Mouse (Mus musculus) E14TG2a.4 (cell line): ENCODE measurements around the gene Serpinb13.

Experiments
- CTCF ChIP-seq: conservative IDR thresholded peaks from 2 replicates; pipeline ENCODE4 v1.5.1; 2014; ENCODE audit warnings: low read length
- NANOG ChIP-seq: IDR thresholded peaks from 2 replicates; pipeline ENCODE4 v1.6.1; 2014; ENCODE audit warnings: borderline replicate concordance, low read length, mixed read lengths
- POU5F1 ChIP-seq: IDR thresholded peaks from 2 replicates; pipeline ENCODE4 v1.6.1; 2014; ENCODE audit warnings: low read length, borderline replicate concordance

DNA sequence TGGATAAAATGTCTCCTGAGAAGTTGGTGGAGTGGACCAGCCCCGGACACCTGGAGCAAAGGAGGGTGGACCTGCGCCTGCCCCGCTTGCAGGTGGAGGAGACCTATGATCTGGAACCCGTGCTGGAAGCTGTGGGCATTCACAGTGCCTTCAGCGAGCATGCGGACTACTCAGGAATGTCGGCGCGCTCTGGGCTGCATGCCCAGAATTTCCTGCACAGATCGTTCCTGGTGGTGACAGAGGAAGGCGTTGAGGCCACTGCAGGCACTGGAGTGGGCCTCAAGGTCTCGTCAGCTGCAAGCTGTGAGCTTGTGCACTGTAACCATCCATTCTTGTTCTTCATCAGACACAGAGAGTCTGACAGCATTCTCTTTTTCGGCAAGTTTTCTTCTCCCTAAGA, 19.6 kb downstream of the Serpinb13 start:
- TF ChIP-seq CTCF (no peak), POU5F1 (no peak), NANOG (no peak)
